Mouse (Mus musculus) limb, embryonic 15.5 days (tissue): Measurements from ENCODE around the gene Oca2. TPM values are rescaled to one million over a fixed set of nuclear protein-coding genes. Genes with fewer than 3 reads are reported as not detected.

Experiments used
- ATAC-seq: fragments of 200-750 bp; cut with Nextera tagmentation; 2 replicates; pipeline ENCODE4 v1.8.0; 2017; ENCODE audit warnings: low read depth, moderate TSS enrichment; ENCODE audit not compliant: insufficient number of reproducible peaks, low FRiP score, low TSS enrichment
- H3K27ac ChIP-seq: fragments of 300-500 bp; sonication (generic); 2 replicates; pipeline ENCODE4 v1.5.1; 2015; ENCODE audit warnings: moderate library complexity, mild to moderate bottlenecking, inconsistent platforms
- H3K27me3 ChIP-seq: fragments of 300-500 bp; sonication (generic); 2 replicates; pipeline ENCODE4 v1.6.1; 2015; ENCODE audit warnings: inconsistent platforms
- H3K36me3 ChIP-seq: fragments of 300-500 bp; sonication (generic); 2 replicates; pipeline ENCODE4 v1.6.1; 2015; ENCODE audit warnings: inconsistent platforms
- H3K4me1 ChIP-seq: fragments of 300-500 bp; sonication (generic); 2 replicates; pipeline ENCODE4 v1.6.1; 2015; ENCODE audit warnings: inconsistent platforms
- H3K4me2 ChIP-seq: fragments of 300-500 bp; sonication (generic); 2 replicates; pipeline ENCODE4 v1.6.1; 2015; ENCODE audit warnings: mild to moderate bottlenecking, inconsistent platforms
- H3K4me3 ChIP-seq: fragments of 300-500 bp; sonication (generic); 2 replicates; pipeline ENCODE4 v1.5.1; 2015; ENCODE audit warnings: mild to moderate bottlenecking, inconsistent platforms
- H3K9ac ChIP-seq: fragments of 300-500 bp; sonication (generic); 2 replicates; pipeline ENCODE4 v1.6.1; 2015; ENCODE audit warnings: inconsistent platforms
- H3K9me3 ChIP-seq: fragments of 300-500 bp; sonication (generic); 2 replicates; pipeline ENCODE4 v1.6.1; 2016; ENCODE audit warnings: inconsistent platforms
- WGBS: fragments of 180-500 bp; shearing (Covaris S2); methylation state at CpG from one replicate; pipeline ENCODE4 v1.1.7; 2015; 5-methylcytosine and 5-hydroxymethylcytosine counted together
- polyA plus RNA-seq: library from polyadenylated mRNA; unstranded; fragments of >200 nt; fragmentation: Nextera tagmentation; extraction: Ambion mirVana; gene quantifications from 2 replicates; pipeline ENCODE4 v1.2.1, GENCODE M21; 2015

Oca2 gene
- 0.06 and 0.09 TPM in 2 replicates for polyA plus RNA-seq

DNA sequence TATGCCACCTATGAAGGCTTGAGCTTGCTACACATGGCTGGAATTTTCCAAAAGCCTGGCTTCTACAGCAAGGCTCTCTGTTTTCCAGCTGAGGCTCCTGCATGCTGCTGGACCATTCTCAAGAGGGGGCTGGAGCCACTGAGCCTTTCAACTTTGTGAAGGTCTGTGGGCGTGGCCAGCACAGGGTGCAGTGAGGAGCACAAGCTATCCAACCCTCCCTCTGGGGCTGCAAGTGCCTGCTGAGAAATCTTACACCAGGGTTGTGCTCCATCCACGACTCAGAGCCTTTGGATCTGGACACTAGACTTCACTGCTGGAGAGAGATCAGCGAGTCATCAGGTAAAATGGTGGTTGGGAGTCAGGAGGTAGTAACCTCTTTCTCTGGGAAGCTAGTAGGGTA, at the start of gene Oca2:
Oca2 (plus strand) TSS at position 218 of the 400 bp plus-strand sequence.
- Histone ChIP-seq H3K9ac (no peak within 1 kb of the TSS), H3K27me3 (no peaks in the 10 kb centered on the region), H3K4me1 (no peaks in the 10 kb centered on the region), H3K36me3 (no peaks in the 10 kb centered on the region), H3K4me3 (no peak within 1 kb of the TSS), H3K4me2 (no peak within 1 kb of the TSS), H3K9me3 (no peaks in the 10 kb centered on the region), H3K27ac (no peak within 1 kb of the TSS)
- ATAC-seq: no peak
- WGBS: 39% methylated on average over 3 of the region's 3 CpGs

DNA sequence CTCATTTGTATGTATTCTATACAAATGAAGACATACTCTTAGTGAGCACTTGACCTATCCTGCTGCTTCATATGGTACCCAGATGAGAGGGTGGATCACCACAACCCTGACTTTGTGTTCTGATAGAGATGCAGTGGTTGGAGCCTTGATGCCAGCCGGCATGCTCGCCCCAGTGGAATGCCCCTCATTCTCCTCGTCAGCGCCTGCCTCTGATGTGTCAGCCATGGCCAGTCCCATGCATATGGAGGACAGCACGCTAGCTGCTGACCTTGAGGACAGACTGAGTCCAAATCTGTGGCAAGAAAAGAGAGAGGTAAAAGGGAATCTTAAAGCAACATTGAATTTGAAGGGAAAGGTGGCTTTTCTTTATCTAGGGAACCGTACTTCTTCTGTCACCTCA, 48.5 kb upstream of the Oca2 start:
- H3K27me3 ChIP-seq: no peaks in the 10 kb centered on the region
- H3K36me3 ChIP-seq: peaks cover 50% of the 10 kb centered on the region
- no peaks in the 10 kb centered on the region for H3K9me3 ChIP-seq
- H3K4me3 ChIP-seq: no peak overlapping the region
- 87% methylated on average over 6 of the region's 6 CpGs for WGBS
- H3K4me2 ChIP-seq: no peak overlapping the region
- no peak for ATAC-seq
- H3K9ac ChIP-seq: no peak overlapping the region
- H3K4me1 ChIP-seq: no peaks in the 10 kb centered on the region
- no peak overlapping the region for H3K27ac ChIP-seq

DNA sequence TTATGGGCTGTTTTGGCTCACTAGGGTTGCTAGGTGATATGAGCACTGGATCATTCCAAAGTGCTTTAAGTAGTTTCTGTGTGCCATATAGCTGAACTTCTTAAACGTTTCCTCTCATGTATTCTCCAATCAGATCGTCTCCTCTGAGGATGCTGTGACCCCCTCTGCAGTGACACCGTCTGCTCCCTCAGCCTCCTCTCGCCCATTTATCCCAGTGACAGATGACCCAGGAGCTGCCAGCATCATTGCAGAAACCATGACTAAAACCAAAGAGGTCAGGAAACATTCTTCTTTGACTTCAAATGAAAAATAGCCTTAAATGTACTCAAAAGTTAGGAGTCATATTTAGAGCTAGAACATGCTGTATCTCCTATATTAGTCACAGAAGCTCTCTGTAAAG, 47.9 kb upstream of the Oca2 start:
- WGBS: 71% methylated on average over 4 of the region's 4 CpGs
- no peaks in the 10 kb centered on the region for H3K4me1 ChIP-seq
- no peak overlapping the region for H3K27ac ChIP-seq
- H3K36me3 ChIP-seq: peaks cover 53% of the 10 kb centered on the region
- no peak overlapping the region for H3K4me3 ChIP-seq
- H3K9me3 ChIP-seq: no peaks in the 10 kb centered on the region
- H3K9ac ChIP-seq: no peak overlapping the region
- H3K4me2 ChIP-seq: no peak overlapping the region
- H3K27me3 ChIP-seq: no peaks in the 10 kb centered on the region
- ATAC-seq: no peak

DNA sequence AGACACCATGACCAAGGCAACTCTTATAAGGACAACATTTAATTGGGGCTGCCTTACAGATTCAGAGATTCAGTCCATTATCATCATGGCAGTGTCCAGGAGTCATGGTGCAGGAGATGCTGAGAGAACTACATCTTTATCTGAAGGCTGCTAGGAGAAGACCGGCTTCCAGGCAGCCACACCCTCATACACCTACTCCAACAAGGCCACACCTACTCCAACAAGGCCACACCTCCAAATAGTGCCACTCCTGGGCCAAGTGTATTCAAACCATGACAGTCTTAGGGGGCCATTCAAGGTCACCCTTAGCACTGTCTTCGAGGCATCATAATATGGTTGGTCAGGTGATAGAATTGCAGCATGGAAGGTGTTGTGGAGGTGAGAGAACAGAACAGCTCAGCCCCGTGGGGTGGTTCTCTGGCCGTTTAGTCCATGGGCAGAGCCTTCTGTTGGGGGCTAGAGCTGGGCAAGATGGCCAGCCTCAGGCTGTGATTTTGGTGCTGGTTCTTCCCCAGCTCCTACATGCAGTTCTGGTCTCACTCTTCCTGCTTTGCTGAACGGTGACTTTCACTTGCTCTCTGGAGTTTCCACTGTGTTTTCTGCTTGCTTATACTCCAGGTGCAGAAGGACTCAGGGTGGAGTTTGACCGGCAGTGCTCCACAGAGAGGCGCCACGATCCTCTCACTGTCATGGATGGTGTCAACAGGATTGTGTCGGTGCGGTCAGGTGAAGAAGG, 37.9 kb upstream of the Oca2 start:
- 93% methylated on average over 10 of the region's 10 CpGs for WGBS
- no peak overlapping the region for H3K9ac ChIP-seq
- H3K4me2 ChIP-seq: no peak overlapping the region
- H3K27ac ChIP-seq: no peak overlapping the region
- peaks cover 71% of the 10 kb centered on the region for H3K36me3 ChIP-seq
- no peaks in the 10 kb centered on the region for H3K27me3 ChIP-seq
- no peaks in the 10 kb centered on the region; the same call in 1 of the 2 replicates for H3K4me1 ChIP-seq
- no peaks in the 10 kb centered on the region for H3K9me3 ChIP-seq
- ATAC-seq: no peak
- no peak overlapping the region for H3K4me3 ChIP-seq

DNA sequence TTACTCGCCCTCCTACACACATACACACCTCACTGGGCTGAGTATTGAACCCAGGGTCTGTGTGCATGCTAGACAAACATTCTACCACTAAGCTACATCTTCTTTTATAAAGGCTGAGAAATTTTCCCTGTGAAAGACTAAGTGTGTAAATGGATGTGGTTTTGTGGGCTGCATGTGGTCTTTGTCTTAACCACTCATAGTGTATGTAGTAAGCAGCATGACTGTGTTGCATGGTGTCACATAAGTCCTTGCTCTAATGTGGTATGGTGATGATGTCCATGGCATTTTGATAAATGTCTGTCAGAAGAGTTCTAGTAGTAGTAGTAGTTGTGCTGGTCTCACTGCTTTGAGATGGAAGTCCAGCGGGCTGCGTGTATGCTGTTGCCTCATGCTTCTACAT, 36.7 kb upstream of the Oca2 start:
- Histone ChIP-seq H3K4me3 (no peak overlapping the region), H3K4me1 (no peaks in the 10 kb centered on the region; the same call in 1 of the 2 replicates), H3K9ac (no peak overlapping the region), H3K4me2 (no peak overlapping the region), H3K36me3 (peaks cover 65% of the 10 kb centered on the region), H3K27me3 (no peaks in the 10 kb centered on the region), H3K27ac (no peak overlapping the region), H3K9me3 (no peaks in the 10 kb centered on the region)
- WGBS: 92% methylated on average over 3 of the region's 3 CpGs
- no peak for ATAC-seq

DNA sequence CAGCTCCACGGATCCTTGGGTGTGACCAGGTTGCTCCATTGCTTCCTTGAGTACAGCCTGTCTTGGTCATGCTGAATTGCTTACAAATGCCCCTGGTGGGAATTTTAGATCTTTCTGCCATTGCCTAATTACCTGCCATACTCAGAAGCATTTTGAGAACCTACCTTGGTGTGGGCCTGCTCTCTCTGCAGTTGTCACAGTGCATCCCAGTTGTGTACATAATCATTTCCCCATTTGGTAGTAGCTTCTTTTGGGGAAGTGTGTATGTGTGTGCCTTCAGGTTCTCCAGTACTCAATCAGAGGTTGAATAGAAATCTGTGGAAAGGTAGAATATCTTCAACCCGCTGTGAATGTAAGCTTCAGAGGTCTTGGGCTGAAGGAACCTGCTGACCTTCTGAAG, 36.3 kb upstream of the Oca2 start:
- H3K9me3 ChIP-seq: no peaks in the 10 kb centered on the region
- H3K4me2 ChIP-seq: no peak overlapping the region
- ATAC-seq: no peak
- no peak overlapping the region for H3K9ac ChIP-seq
- peaks cover 62% of the 10 kb centered on the region for H3K36me3 ChIP-seq
- WGBS: 88% methylated on average over 2 of the region's 2 CpGs
- no peak overlapping the region for H3K27ac ChIP-seq
- H3K4me1 ChIP-seq: no peaks in the 10 kb centered on the region; the same call in 1 of the 2 replicates
- H3K4me3 ChIP-seq: no peak overlapping the region
- H3K27me3 ChIP-seq: no peaks in the 10 kb centered on the region

DNA sequence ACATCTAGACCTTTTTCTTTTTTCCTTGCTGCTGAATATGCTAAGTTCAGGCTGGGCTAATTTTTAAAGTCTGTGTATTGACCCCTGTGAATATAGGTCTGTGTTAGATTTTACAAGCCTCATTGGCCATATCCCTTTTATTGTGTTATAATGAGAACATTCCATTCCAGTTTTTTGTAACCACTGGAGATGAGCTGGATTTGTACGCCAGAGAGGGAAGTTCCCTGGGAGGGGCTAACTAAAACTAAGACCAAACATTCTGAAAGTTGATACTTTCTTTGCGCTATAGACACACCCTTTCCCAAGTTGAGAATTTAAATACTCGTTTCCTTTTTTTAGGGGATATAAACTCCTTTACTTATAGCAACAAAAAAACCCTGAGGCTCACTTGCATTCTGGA, 34.7 kb upstream of the Oca2 start:
- Histone ChIP-seq H3K36me3 (peaks cover 62% of the 10 kb centered on the region), H3K4me1 (no peaks in the 10 kb centered on the region; the same call in 1 of the 2 replicates), H3K4me3 (no peak overlapping the region), H3K9ac (no peak overlapping the region), H3K9me3 (no peaks in the 10 kb centered on the region), H3K27ac (0 out of 2 replicates have a peak overlapping the region, but pooled peaks have one; percentile 43), H3K4me2 (no peak overlapping the region), H3K27me3 (no peaks in the 10 kb centered on the region)
- ATAC-seq: no peak
- 38% methylated on average over 3 of the region's 3 CpGs for WGBS

DNA sequence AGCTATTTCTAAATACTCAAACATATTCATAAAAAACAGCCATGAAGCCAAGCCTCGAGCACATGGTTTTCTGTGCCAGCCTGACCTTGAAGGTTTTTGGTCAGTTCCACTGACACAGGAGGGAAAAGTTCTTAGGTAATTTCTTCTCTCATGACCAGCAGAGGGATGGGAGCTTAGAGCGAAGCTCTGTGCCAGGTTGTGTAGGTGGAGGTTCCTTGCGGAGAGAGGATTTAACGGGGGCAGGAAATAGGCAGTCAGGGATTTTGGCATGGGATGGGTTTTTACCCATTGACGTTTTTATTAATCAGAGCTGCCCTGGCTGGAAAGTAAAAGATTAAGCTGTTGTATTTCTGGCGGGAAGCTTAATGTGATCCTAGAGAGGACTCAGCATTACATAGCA, 18.7 kb upstream of the Oca2 start:
- 84% methylated on average over 6 of the region's 6 CpGs for WGBS
- Histone ChIP-seq H3K27me3 (no peaks in the 10 kb centered on the region), H3K9ac (no peak overlapping the region), H3K9me3 (no peaks in the 10 kb centered on the region), H3K4me3 (no peak overlapping the region), H3K27ac (no peak overlapping the region), H3K4me2 (no peak overlapping the region), H3K36me3 (peaks cover 73% of the 10 kb centered on the region), H3K4me1 (no peaks in the 10 kb centered on the region)
- ATAC-seq: no peak

DNA sequence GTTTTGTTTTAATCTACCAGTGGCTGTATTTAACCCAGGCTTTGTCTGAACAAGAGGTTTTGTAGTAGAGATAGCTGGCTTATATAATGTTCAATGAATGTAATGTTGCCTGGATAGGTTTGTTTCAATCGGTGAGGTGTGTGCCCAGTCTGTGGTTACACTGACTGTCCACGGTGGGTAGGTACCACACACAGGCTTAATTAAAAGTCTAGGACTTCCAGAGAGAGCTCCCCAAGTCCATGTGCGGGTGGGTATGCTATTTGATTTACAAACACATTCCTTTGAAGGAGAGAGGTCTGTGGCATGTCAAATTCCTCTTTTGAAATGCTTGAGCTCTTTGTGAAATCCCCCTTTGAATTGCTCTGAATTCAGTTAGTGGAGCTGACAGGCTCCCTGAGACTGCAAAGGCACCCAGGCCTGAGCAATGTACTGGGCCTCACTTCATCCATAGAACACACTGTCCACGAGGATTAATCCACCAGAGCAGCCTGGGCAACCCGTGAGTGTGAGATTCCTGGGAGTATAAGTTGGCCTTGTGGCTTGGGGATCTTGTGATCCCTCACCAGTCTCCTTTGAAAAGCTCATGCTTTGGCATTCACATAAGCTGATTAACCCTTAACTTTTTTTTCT, 3.7 kb upstream of the Oca2 start:
- no peaks in the 10 kb centered on the region for H3K27me3 ChIP-seq
- 53% methylated on average over 5 of the region's 5 CpGs for WGBS
- peaks cover 23% of the 10 kb centered on the region for H3K36me3 ChIP-seq
- ATAC-seq: no peak
- H3K4me1 ChIP-seq: no peaks in the 10 kb centered on the region
- H3K4me3 ChIP-seq: no peak overlapping the region
- no peak overlapping the region for H3K9ac ChIP-seq
- no peak overlapping the region for H3K27ac ChIP-seq
- H3K9me3 ChIP-seq: no peaks in the 10 kb centered on the region
- no peak overlapping the region for H3K4me2 ChIP-seq

DNA sequence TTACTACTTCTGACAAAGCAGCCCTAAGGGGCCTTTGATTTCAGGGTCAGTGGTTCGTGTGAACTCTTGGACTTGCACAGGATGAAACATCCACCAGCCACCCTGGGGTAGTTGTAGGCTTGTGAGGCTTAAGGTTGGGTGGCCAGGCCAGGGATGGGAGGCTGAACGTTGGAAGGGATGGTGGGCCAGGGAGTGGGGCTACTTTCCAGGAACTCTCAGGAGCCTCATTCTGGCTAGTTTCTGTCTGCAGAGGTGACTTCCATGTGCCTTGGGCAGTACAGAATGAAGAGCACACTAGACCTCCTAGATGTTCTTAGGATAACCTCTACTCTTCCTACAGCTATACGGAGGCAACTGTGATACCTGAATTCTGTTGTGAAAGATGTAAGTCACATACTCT, 2.9 kb upstream of the Oca2 start:
- WGBS: 78% methylated on average over 3 of the region's 3 CpGs
- H3K4me2 ChIP-seq: no peak overlapping the region
- H3K27me3 ChIP-seq: no peaks in the 10 kb centered on the region
- H3K36me3 ChIP-seq: peaks cover 18% of the 10 kb centered on the region
- H3K4me3 ChIP-seq: no peak overlapping the region
- H3K27ac ChIP-seq: no peak overlapping the region
- H3K9ac ChIP-seq: no peak overlapping the region
- no peak for ATAC-seq
- H3K9me3 ChIP-seq: no peaks in the 10 kb centered on the region
- H3K4me1 ChIP-seq: no peaks in the 10 kb centered on the region

DNA sequence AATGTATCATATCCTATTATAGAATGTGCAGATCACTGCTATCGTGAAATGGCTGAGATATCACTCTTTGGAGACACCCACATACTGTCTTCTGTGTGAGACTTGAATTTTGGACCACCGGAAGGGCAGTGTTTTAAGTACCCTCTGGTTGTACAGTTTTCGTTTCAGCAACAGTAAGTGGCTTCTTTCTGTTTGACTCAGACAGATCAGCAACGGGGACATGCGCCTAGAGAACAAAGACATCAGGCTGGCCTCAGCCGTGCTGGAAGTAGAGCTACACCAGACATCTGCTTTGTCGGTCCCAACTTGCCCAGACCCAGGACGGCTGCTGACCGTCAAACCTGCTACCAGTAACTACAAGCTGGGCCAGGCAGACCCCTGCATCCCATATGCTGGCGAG, 15.0 kb downstream of the Oca2 start:
- no peak overlapping the region for H3K27ac ChIP-seq
- no peaks in the 10 kb centered on the region for H3K9me3 ChIP-seq
- H3K4me3 ChIP-seq: no peak overlapping the region
- 79% methylated on average over 10 of the region's 10 CpGs for WGBS
- H3K9ac ChIP-seq: no peak overlapping the region
- no peak for ATAC-seq
- no peaks in the 10 kb centered on the region for H3K27me3 ChIP-seq
- H3K36me3 ChIP-seq: no peaks in the 10 kb centered on the region
- H3K4me2 ChIP-seq: no peak overlapping the region
- no peaks in the 10 kb centered on the region for H3K4me1 ChIP-seq

DNA sequence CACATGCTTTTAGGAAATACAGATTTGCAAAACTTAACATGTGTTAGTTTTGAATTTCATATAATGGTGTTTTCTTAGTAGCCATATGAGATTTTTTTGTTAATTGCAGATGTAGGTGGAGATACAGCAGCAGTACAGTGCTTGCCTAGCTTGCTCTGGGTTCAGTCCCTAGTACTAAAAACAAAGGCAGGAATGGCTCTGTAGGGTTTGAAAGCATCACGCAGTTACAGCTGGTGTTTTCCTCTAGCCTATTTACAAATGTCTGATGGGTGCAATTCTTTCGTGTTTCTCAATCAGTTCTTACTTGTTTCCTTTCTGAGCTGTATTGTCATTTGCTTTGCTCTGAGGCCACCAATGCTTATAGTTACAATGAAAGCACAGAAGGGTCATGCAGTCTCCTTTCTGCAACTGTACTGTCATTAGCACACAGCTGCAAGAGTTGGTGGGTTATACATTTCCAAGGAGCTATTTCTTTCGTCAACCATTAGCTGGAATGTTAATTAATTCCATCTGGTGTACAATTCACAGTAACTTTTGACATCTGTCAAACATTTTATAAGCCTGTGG, 18.4 kb downstream of the Oca2 start:
- no peaks in the 10 kb centered on the region for H3K4me1 ChIP-seq
- H3K27ac ChIP-seq: no peak overlapping the region
- no peak overlapping the region for H3K9ac ChIP-seq
- no peak for ATAC-seq
- H3K36me3 ChIP-seq: no peaks in the 10 kb centered on the region
- no peaks in the 10 kb centered on the region for H3K9me3 ChIP-seq
- no peaks in the 10 kb centered on the region for H3K27me3 ChIP-seq
- no peak overlapping the region for H3K4me3 ChIP-seq
- 51% methylated on average over 3 of the region's 3 CpGs for WGBS
- no peak overlapping the region for H3K4me2 ChIP-seq
